Mouse (Mus musculus): ENCODE data around the gene Ttll13. TPM values are rescaled to one million over a fixed set of nuclear protein-coding genes. Genes with fewer than 3 reads are reported as not detected.

Gene Ttll13
- polyA plus RNA-seq, 1 experiment from 2014 or later = 2.9 TPM

DNA sequence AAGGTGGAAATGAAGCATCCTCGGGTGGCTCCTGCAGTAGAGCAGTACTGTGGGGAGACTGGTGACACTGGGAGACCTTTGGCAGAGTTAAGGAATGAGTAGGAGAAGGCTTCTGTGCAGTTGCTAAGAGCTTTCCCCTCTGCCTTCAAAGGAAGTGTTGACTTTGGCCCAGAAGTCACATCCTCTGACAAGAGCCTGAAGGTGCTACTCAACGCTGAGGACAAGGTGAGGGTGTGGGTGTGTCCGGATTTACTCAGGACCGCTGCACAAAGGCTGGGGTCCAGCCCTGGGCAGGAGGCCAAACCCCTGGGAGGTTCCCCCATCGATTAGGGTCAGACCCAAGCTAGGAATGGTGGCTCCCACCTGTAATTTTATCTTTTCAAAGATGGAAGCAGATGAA is 38.2 kb downstream of the Ttll13 start:
- no peak overlapping the region for H3K9ac ChIP-seq (ENCODE audit: low read depth, low read length)
- 91% methylated on average over 5 of the region's 5 CpGs for WGBS
- no peaks in the 10 kb centered on the region for H3K27me3 ChIP-seq (ENCODE audit: control insufficient read depth, insufficient read depth, low read depth, low read length)

DNA sequence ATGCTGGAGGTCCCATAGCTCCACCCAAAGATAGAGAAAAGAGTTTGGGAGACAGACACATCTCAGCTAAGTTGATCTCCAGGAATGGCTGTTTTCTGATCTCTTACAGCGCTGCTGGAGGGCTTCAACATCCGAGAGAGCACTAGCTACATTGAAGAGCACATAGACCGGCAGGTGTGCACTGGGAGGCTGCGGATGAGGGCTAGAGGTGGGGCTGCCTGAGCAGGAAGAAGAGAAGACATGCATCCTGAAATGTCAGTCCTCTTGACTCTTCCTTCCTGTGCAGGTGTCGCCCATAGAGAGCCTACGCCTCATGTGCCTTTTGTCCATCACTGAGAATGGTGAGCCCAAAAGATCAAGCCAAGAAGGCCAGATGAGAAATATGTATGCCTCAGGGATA is 39.5 kb downstream of the Ttll13 start:
- Histone ChIP-seq H3K4me3 (ENCODE audit: low read depth, low read length) (no peak overlapping the region), H3K9me3 (replicated peaks; ENCODE audit: control insufficient read depth, low read length, poor library complexity, severe bottlenecking) (no peaks in the 10 kb centered on the region), H3K9ac (ENCODE audit: low read depth, low read length) (no peak overlapping the region), H3K4me2 (ENCODE audit: low read length) (no peak overlapping the region), H3K27me3 (ENCODE audit: control insufficient read depth, insufficient read depth, low read depth, low read length) (no peaks in the 10 kb centered on the region), H3K36me3 (ENCODE audit: control insufficient read depth, insufficient read depth, low read length) (peaks cover 45% of the 10 kb centered on the region), H3K27ac (ENCODE audit: low read length) (no peak overlapping the region), H3K4me1 (ENCODE audit: control insufficient read depth, insufficient read depth, low read length) (no peaks in the 10 kb centered on the region)
- ATAC-seq = no peak
- 96% methylated on average over 6 of the region's 6 CpGs for WGBS

More for the DNA sequence above, 38.2 kb downstream of the Ttll13 start:
- no peak for ATAC-seq
- no peak overlapping the region for H3K27ac ChIP-seq (ENCODE audit: low read length)
- H3K4me3 ChIP-seq (ENCODE audit: low read depth, low read length) = no peak overlapping the region
- H3K9me3 ChIP-seq (replicated peaks; ENCODE audit: control insufficient read depth, low read length, poor library complexity, severe bottlenecking) = no peaks in the 10 kb centered on the region
- peaks cover 52% of the 10 kb centered on the region for H3K36me3 ChIP-seq (ENCODE audit: control insufficient read depth, insufficient read depth, low read length)
- no peaks in the 10 kb centered on the region for H3K4me1 ChIP-seq (ENCODE audit: control insufficient read depth, insufficient read depth, low read length)
- H3K4me2 ChIP-seq (ENCODE audit: low read length) = no peak overlapping the region

DNA sequence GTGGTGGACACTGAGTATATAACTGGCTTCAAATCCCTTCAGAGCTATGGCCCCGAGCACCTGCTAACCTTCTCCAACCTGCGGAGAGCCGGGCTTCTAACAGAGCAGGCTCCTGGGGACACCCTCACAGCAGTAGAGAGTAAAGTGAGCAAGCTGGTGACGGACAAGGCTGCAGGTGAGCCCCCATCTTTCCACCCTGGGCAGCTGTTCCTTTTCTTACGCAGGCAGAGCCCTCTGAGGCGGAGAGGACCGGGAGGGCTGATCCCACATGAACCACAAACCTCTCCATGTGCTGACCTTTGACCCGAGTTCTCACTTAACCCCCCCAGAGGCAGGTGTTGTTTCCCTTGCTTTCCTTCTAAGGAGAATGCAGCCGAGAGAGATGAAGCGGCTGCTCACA is 41.6 kb downstream of the Ttll13 start:
- no peak overlapping the region for H3K4me3 ChIP-seq (ENCODE audit: low read depth, low read length)
- H3K9ac ChIP-seq (ENCODE audit: low read depth, low read length) = no peak overlapping the region
- 82% methylated on average over 10 of the region's 10 CpGs for WGBS
- ATAC-seq = no peak
- no peaks in the 10 kb centered on the region for H3K4me1 ChIP-seq (ENCODE audit: control insufficient read depth, insufficient read depth, low read length)
- peaks cover 45% of the 10 kb centered on the region for H3K36me3 ChIP-seq (ENCODE audit: control insufficient read depth, insufficient read depth, low read length)
- H3K4me2 ChIP-seq (ENCODE audit: low read length) = no peak overlapping the region
- no peaks in the 10 kb centered on the region for H3K9me3 ChIP-seq (replicated peaks; ENCODE audit: control insufficient read depth, low read length, poor library complexity, severe bottlenecking)
- H3K27me3 ChIP-seq (ENCODE audit: control insufficient read depth, insufficient read depth, low read depth, low read length) = no peaks in the 10 kb centered on the region
- H3K27ac ChIP-seq (ENCODE audit: low read length) = no peak overlapping the region

DNA sequence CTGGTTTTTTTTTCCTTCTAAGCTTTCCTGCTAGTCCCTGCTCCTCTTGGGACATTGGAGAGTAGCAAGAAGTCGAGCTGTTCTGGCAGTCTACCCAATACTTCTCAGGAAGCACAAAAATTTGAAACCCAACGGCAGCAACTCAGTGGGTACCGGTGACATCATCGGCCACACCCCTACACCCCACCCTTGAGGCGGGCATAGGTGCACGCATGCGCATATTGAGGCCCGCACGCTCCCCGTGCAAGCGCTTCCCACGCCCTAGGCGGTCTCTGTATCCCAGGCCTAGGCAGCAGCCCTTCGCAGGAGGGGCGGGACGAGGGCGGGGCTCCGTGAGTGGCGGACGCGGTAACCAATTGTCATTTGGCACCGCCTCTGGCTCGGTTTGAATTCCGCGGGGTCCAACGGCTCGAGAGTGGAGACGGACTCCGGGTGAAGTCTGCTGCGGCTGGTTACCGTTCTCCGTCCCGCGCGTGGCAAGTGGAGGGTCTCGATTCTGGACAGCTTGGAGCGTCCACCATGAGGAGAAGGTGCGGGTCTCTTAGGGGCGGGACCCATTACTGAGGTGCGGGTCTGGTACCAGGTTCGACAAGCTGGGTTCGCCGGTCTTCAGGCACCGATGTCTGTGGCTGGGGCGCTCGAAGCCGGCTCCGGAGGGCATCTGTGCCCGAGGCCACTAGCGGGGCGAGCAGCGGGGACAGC is 48.0 kb downstream of the Ttll13 start, which contains the start of gene Prc1:
Prc1 (plus strand) TSS at position 389 of the 702 bp plus-strand sequence.
- H3K9me3 ChIP-seq (replicated peaks; ENCODE audit: control insufficient read depth, low read length, poor library complexity, severe bottlenecking) = no peaks in the 10 kb centered on the region
- H3K4me1 ChIP-seq (ENCODE audit: control insufficient read depth, insufficient read depth, low read length) = peaks cover 8% of the 10 kb centered on the region
- H3K27ac ChIP-seq (ENCODE audit: low read length) = peak within 1 kb of the TSS; percentile 64
- H3K27me3 ChIP-seq (ENCODE audit: control insufficient read depth, insufficient read depth, low read depth, low read length) = no peaks in the 10 kb centered on the region
- peak; percentile 99 for ATAC-seq
- H3K4me3 ChIP-seq (ENCODE audit: low read depth, low read length) = peak within 1 kb of the TSS; percentile 68
- H3K36me3 ChIP-seq (ENCODE audit: control insufficient read depth, insufficient read depth, low read length) = peaks cover 2% of the 10 kb centered on the region; the same call in 1 of the 2 replicates
- H3K9ac ChIP-seq (ENCODE audit: low read depth, low read length) = peak within 1 kb of the TSS; percentile 67
- WGBS = under 1% methylated on average over 52 of the region's 52 CpGs
- peak within 1 kb of the TSS; percentile 98 for H3K4me2 ChIP-seq (ENCODE audit: low read length)

DNA sequence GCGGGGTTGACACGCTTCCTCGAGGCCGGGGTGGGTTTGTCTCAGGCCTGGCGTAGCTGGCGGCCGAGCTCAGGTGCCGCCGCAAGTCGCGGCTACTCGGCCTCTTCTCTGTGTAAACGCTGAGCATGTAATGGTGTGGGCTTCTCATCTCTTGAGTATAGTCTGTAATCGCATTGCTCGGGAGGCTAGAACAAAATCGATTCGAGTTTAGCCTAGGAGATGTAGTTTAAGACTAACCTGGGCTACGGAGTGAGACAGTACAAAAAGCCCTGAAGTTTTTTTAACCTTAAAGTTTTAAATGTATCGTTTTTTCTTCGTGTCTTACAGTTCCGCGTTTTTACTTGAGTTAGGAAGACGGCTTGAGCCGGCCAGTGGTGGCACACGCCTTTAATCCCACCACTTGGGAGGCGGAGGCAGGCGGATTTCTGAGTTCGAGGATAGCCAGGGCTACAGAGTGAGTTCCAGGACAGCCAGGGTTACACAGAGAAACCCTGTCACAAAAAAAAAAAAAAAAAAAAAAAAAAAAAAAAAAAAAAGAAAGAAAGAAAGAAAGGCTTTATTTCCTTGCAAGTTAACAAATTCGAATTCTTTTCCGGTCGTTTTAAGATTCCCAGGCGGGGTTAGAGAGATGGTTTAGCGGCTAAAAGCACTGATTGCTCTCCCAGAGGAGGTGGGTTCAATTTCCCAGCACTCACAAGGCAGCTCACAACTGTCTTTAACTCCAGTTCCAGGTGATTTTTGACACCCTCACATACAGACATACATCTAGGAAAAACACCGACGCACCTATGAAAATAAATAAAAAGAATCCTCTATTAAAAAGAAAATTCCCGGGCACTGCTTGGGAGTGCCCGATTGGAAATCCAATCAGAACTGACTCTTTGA is 48.8 kb downstream of the Ttll13 start:
- Histone ChIP-seq H3K4me3 (ENCODE audit: low read depth, low read length) (peak overlapping the region; percentile 68), H3K9ac (ENCODE audit: low read depth, low read length) (peak overlapping the region; percentile 67), H3K4me1 (ENCODE audit: control insufficient read depth, insufficient read depth, low read length) (peaks cover 8% of the 10 kb centered on the region), H3K4me2 (ENCODE audit: low read length) (peak overlapping the region; percentile 98), H3K9me3 (replicated peaks; ENCODE audit: control insufficient read depth, low read length, poor library complexity, severe bottlenecking) (no peaks in the 10 kb centered on the region), H3K27me3 (ENCODE audit: control insufficient read depth, insufficient read depth, low read depth, low read length) (no peaks in the 10 kb centered on the region), H3K36me3 (ENCODE audit: control insufficient read depth, insufficient read depth, low read length) (peaks cover 2% of the 10 kb centered on the region; the same call in 1 of the 2 replicates), H3K27ac (ENCODE audit: low read length) (peak overlapping the region; percentile 35; the same call in 1 of the 2 replicates)
- 10% methylated on average over 37 of the region's 37 CpGs for WGBS
- no peak for ATAC-seq

DNA sequence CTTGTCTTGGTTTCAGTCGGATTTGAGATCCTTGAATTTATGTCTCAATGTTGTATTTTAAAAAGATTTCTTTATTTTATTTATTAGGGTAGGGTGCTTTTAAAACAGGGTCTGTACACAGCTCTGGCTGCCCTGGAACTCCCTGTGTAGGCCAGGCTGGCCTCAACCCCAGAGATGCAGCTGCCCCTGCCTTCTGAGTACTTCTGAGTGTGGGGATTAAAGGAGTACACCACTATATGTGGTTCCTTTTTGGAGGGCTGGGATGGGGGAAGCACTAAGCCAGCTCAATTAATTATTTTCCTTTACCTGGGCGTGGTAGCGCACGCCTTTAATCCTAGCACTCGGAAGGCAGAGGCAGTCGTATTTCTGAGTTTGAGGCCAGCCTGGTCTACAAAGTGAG is 50.3 kb downstream of the Ttll13 start:
- no peak for ATAC-seq
- Histone ChIP-seq H3K4me1 (ENCODE audit: control insufficient read depth, insufficient read depth, low read length) (peaks cover 8% of the 10 kb centered on the region), H3K9me3 (replicated peaks; ENCODE audit: control insufficient read depth, low read length, poor library complexity, severe bottlenecking) (no peaks in the 10 kb centered on the region), H3K4me2 (ENCODE audit: low read length) (no peak overlapping the region), H3K36me3 (ENCODE audit: control insufficient read depth, insufficient read depth, low read length) (no peaks in the 10 kb centered on the region), H3K9ac (ENCODE audit: low read depth, low read length) (no peak overlapping the region), H3K27me3 (ENCODE audit: control insufficient read depth, insufficient read depth, low read depth, low read length) (no peaks in the 10 kb centered on the region), H3K4me3 (ENCODE audit: low read depth, low read length) (no peak overlapping the region), H3K27ac (ENCODE audit: low read length) (no peak overlapping the region)
- 92% methylated on average over 6 of the region's 6 CpGs for WGBS

DNA sequence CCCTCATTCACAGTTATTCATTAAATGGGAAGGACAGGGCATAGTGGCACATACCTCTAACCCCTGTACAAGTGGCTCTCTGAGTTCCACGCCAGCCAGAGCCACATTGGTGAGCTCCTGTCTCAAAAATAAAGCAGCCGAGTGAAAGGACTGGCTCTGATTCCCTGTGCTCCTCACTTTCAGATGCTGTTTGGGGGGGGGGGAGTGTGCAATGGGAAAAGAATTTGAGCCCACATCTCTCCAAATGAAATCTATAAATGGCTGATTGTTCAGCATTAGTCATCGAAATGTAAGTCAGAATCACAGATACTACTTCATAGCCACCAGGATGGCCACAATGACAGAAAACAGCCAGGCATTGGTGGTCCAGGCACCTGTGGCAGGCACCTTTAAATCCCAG is 50.9 kb downstream of the Ttll13 start:
- no peak overlapping the region for H3K4me3 ChIP-seq (ENCODE audit: low read depth, low read length)
- ATAC-seq = no peak
- 82% methylated on average over 3 of the region's 3 CpGs for WGBS
- no peaks in the 10 kb centered on the region for H3K36me3 ChIP-seq (ENCODE audit: control insufficient read depth, insufficient read depth, low read length)
- H3K9ac ChIP-seq (ENCODE audit: low read depth, low read length) = no peak overlapping the region
- peaks cover 8% of the 10 kb centered on the region for H3K4me1 ChIP-seq (ENCODE audit: control insufficient read depth, insufficient read depth, low read length)
- no peak overlapping the region for H3K4me2 ChIP-seq (ENCODE audit: low read length)
- H3K27ac ChIP-seq (ENCODE audit: low read length) = no peak overlapping the region
- H3K27me3 ChIP-seq (ENCODE audit: control insufficient read depth, insufficient read depth, low read depth, low read length) = no peaks in the 10 kb centered on the region
- H3K9me3 ChIP-seq (replicated peaks; ENCODE audit: control insufficient read depth, low read length, poor library complexity, severe bottlenecking) = no peaks in the 10 kb centered on the region

DNA sequence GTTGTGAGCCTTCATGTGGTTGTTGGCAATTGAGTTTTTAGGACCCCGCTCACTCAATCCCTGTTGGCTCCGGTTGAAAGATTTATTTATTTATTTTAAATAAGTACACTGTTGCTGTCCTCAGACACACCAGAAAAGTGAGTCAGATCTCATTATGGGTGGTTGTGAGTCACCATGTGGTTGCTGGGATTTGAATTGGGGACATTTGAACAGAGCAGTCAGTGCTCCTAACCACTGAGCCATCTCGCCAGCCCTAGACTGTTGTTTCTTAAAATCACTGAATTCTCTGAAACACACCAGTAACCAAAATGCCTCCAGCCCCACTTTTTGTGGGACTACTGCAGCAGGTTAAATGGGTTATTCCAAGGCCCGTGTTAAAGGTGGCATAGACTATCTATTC is 52.6 kb downstream of the Ttll13 start:
- Histone ChIP-seq H3K36me3 (ENCODE audit: control insufficient read depth, insufficient read depth, low read length) (no peaks in the 10 kb centered on the region), H3K27ac (ENCODE audit: low read length) (no peak overlapping the region), H3K4me1 (ENCODE audit: control insufficient read depth, insufficient read depth, low read length) (peaks cover 8% of the 10 kb centered on the region), H3K9ac (ENCODE audit: low read depth, low read length) (no peak overlapping the region), H3K27me3 (ENCODE audit: control insufficient read depth, insufficient read depth, low read depth, low read length) (no peaks in the 10 kb centered on the region), H3K4me2 (ENCODE audit: low read length) (no peak overlapping the region), H3K9me3 (replicated peaks; ENCODE audit: control insufficient read depth, low read length, poor library complexity, severe bottlenecking) (no peaks in the 10 kb centered on the region), H3K4me3 (ENCODE audit: low read depth, low read length) (no peak overlapping the region)
- no peak for ATAC-seq
- 92% methylated on average over 4 of the region's 4 CpGs for WGBS

DNA sequence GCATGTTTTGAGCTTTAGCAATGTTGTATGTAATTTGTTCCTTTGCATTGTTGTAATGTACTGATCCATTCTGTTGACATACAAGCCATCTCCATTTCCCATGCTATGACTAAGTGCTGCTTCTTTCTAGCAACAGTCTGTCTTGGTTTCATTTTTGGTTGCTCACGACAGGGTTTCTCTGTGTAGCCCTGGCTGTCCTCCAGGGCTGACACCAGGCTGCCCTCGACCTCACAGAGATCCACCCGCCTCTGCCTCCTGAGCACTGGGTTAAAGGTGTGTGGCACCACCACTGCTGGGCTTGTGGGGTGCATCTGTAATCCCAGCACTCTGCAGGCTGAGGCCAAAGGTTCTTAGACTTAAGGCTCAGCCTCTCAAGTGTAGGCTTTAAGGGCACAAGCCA is 53.4 kb downstream of the Ttll13 start:
- Histone ChIP-seq H3K9me3 (replicated peaks; ENCODE audit: control insufficient read depth, low read length, poor library complexity, severe bottlenecking) (no peaks in the 10 kb centered on the region), H3K27ac (ENCODE audit: low read length) (no peak overlapping the region), H3K4me1 (ENCODE audit: control insufficient read depth, insufficient read depth, low read length) (peaks cover 8% of the 10 kb centered on the region), H3K4me3 (ENCODE audit: low read depth, low read length) (no peak overlapping the region), H3K36me3 (ENCODE audit: control insufficient read depth, insufficient read depth, low read length) (0 out of 2 replicates have a peak, but pooled peaks cover 2% of the 10 kb centered on the region), H3K27me3 (ENCODE audit: control insufficient read depth, insufficient read depth, low read depth, low read length) (no peaks in the 10 kb centered on the region), H3K9ac (ENCODE audit: low read depth, low read length) (no peak overlapping the region), H3K4me2 (ENCODE audit: low read length) (no peak overlapping the region)
- WGBS = 92% methylated on average over 3 of the region's 3 CpGs
- ATAC-seq = no peak

Data from midbrain, embryonic 16.5 days (tissue).